Mouse (Mus musculus) ovary, postnatal 14 days (tissue): ENCODE results near the gene Gm37240.

Source experiments
- DNase-seq: peaks from one replicate; pipeline ENCODE4 v3.0.0; 2022; ENCODE audit warnings: low spot score

Gm37240 gene

GRCm38 (mm10) chr3:84642942-84643341, 1244.4 kb downstream of the Gm37240 start:
- no peak for DNase-seq

DNA sequence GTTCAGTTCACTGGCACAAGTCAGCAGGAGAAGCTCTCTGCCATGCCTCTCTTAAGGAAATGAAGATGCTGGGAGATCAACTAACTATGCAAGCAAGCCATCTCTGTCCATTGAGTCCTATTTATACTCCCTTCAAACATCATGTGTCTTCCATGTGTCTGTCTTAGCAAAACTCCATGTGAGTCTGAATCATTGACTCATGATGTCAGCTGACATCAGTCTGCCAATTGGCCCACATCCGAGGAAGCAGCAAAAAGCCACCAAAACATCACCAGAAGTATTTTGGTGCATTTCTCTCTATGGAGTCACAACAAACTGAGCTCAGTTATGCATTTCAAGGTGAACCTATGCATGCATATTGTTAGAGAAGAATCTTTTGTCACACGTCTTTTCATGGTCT, 1245.9 kb downstream of the Gm37240 start:
- DNase-seq = no peak

- no peak for DNase-seq
These were observed 1246.8 kb downstream of the Gm37240 start for GRCm38 (mm10) chr3:84640536-84640935.

GRCm38 (mm10) chr3:84639767-84640500, 1247.4 kb downstream of the Gm37240 start:
- no peak for DNase-seq

DNA sequence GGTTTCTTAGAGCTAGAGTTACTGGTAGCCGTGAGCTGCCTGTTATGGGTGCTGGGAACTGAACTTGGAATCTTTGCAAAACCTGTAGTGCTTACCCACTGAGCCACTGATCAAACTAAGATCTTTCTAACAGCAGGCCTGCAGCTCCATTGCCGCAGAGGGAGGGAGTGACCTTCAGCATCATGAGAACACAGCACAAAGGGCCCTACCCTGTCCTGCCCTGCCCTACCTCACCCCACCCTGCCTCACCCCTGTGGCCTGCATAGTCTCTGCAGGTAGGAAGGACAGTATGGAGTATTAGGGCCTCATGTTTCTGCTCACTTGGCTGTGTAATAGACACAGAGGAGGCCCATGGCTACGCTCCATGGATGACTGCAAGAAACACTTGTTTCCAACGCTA, 1248.5 kb downstream of the Gm37240 start:
- no peak for DNase-seq

DNA sequence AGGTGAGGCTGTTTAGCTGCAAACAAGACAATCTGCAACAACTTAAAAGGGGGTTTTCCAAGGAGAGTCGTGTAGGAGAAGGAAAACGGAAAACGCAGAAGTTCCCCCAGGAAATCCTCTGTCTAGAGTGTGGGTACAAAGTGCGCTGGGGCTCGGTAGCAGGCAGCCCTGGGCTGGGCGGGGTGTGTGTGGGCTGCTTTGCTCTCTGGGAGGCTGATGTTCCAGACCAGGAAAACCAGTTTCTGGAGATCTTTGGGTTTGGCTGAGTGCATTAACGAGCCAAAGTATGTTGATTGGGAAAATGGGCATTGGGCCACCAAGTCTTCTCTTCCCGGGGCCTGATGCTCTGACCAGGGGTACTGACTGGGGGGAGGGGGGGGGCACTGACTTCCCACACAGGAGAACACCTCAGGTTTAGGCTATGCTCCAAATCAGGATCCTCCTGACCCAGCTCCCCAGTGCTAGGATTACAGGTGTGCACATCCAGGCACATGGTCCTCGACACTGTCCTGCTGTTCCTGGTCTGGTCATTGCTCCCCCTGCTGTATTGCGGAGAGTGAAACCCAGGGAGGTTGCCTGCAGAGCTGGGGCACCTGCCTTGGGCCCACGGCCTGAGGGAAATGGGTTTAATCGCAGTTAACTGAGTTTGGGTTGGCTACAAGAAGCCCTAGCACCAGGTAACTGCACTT, 1249.3 kb downstream of the Gm37240 start:
- no peak for DNase-seq

GRCm38 (mm10) chr3:84637095-84637494, 1250.2 kb downstream of the Gm37240 start:
- no peak for DNase-seq

DNA sequence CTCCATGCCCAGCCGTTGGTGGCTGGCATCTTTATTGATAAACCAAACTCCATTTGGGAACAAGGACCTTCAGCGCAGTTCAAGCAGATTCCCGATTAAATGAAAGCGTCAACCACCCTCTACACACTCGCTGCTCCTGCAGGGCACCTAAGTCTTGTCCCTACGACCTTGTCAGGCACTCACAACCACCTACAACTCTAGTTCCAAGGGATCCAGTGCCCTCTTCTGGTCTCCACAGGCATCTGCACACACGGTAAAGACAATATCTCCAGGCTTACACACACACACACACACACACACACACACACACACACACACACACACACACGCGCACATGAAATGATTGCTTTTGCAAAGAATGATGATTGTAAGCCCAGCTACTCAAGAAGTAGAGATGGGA, 1255.7 kb downstream of the Gm37240 start:
- DNase-seq = no peak

DNA sequence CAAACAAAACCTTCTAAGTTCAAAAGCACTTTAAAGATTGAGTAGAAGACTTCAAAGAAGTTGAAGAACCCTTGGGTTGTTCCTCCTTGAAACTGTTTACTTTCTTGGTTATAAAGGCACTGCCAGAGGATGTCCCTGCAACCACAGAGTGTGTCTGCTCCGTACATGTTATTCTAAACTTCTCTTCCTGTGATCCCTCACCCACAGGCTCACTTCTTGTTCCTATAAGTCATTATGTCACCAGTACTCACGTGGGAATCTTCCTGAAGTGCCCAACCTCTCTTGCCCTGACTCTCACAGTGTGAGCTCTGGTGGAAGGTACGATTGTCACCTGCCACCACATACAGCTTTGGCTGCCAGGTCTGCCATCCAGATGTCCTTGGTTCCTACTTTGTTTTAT, 1265.3 kb downstream of the Gm37240 start:
- DNase-seq = no peak

DNA sequence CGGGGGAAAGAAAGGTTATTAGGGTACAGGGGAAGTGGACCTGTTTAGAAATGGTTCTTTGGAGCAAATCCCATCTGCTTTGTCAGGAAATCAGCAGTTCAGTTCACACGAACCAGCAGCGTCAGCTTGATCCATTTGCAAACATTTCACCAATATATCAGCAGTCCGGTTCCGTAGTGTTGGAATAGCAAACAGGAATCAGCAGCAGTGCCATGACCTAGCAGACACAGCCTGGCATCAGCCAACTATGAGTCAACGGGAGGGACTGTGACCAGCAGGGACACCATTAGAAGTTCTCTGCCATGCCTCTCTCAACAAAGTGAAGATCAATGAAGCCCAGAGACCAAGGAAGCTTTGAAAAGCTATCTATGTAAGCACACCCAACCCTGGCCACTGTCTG, 1267.6 kb downstream of the Gm37240 start:
- DNase-seq = no peak

DNA sequence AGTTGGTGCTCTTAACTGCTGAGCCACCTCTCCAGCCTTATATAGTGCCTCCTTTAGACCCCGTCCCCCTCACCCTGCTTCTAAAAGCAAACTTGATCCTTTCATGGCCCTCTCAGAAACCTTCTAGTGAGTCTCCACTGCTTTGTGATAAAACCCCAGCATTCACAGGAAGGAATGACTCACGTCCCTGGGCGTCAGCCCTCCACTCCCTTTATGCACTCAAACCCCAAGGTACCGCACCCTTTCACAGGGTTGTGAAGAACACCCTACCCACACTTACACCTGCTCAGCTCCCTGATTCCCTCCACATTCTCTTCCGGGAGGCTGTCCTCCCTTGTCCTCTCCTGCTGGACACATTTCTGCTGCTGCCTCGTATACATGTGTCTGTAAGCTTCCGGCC, 1268.3 kb downstream of the Gm37240 start:
- no peak for DNase-seq

DNA sequence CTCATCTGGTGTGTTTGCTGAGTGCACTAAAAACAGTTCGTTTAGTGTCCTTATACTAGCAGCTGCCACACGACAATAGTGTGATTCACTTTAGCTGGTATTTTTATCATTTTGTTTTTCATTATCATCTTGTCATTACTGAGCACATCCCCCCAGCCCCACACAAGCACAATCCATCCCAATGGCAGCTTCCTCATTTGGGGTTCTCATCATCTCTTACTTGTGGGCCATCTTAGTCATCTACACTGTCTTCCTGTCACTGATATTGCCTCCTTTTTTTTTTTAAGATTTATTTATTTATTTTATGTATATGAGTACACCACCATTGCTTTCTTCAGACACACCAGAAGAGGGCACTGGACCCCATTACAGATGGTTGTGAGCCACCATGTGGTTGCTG, 1268.7 kb downstream of the Gm37240 start:
- no peak for DNase-seq

GRCm38 (mm10) chr3:84615856-84616225, 1271.5 kb downstream of the Gm37240 start:
- DNase-seq = no peak

DNA sequence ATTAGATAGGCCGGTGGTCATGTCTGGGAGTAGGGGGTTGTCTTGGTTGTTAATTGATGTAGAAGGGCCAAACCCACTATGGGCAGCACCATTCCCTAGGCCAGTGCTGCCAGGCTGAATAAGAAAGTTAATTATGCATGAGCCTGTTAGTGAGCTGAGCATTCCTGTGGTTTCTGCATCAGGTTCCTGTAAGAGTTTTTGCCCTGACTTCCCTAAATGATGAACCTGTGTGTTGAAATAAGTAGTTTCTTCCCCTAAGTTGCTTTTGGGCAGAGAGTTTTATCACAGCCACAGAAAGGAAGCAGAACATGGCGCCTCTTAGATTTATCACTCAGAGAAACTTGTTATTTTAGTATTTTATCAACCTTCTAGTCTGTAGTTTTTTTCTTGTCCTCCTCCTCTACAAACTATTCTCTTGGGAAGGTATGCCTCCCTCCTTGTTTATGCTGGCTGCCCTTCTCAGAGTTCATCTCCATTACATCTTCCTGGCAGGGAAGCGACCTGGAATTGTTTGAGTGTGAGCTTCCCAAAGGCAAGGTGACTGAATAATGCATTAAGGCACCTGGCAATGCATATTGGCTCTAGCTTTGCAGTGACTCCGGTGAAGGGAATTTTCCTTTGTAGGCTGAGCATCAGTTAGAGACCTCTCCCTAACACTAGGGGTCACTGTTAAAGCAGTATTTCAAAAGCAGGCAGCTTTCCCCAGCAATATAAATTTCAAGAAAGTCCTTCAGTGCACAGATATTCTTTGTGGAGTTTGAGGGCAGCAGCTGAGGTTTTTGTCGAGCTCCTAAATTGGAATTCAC, 1272.1 kb downstream of the Gm37240 start:
- DNase-seq = no peak

- DNase-seq = no peak
These were observed 1277.1 kb downstream of the Gm37240 start for GRCm38 (mm10) chr3:84610183-84610710.

DNA sequence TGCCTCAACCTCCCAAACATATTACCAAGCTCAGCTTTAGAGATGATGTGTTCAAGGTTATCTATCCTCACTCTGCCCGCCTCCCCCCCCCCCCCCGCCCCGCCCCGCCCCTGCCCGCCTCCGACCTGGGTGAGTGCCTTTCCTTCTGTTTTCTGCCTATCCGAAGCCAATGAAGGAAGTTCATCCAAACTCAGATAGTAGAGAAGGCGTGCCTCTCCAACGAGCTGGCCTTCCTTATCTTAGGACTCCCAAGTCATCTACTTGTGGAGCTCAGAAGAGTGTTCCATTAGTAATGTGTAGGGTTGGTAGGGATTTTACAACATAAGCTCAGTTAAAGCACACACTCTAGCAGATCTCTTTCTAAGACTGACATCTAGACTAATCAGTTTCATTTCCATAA, 1284.1 kb downstream of the Gm37240 start:
- no peak for DNase-seq

DNA sequence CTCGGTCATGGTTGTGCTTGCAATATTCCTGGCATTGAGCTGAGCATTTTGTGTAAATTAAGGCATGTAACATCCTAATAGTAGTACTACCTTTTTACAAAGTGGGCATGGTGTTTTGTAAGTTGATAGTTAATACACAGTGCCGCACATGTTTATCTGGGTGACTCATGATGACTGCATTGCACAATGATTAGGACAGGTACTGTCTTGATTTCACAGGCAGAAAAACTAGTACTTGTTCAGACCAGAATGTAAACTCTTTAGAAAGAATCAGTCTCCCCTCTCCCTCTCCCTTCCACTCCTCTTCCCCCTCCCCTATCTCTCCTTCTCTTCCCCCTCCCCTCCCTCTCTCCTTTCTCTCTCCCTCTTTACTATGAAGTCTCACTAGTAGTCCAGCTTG, 1284.6 kb downstream of the Gm37240 start:
- no peak for DNase-seq

DNA sequence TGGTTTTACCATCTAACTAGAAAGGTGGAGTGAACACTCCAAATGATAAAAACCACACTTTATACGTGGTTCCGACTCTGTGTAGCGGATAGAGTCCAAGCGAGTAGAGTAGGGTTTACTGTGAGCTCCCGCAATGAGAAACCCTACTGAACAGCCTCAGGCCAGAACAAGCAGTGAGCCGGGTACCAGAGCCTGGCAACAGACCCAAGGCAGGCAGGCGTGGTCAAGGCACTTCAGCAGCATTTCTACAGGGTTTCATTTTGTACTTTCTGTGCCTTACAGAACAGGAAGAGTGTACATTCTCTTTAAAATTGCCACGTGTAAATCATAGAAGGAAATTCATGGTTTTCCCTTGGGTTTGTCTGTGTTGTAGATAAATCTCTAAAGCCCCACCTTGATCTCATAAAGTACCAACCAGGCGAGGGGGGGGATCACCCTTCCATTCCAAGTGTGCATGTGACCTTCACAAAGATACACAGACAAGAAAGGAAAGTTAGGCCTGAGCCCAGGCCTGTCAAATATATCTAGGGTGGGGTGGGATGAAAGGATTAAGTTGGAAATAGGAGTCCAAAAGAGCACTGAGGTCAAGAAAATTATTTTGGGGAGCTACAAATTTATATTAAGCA, 1285.3 kb downstream of the Gm37240 start:
- no peak for DNase-seq

DNA sequence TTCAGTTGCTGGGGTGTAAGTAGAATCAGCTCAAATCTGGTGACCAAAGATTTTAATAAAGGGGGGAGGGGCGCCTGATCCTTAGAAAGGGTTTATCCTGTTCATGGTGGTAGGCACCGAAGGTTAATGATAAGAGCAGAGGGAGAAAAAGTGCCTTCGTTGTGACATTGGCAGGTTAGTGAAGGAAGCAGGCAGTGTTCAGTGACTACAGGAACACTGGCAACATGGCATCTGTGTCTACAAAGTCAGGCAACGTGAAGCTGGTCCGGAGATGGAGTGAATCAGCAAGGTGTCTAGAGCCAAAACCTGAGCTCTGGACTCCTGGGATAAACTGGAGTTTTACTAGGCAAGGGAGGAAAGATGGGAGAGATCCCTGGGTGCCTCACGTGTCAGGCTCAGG, 1288.6 kb downstream of the Gm37240 start:
- DNase-seq = no peak

DNA sequence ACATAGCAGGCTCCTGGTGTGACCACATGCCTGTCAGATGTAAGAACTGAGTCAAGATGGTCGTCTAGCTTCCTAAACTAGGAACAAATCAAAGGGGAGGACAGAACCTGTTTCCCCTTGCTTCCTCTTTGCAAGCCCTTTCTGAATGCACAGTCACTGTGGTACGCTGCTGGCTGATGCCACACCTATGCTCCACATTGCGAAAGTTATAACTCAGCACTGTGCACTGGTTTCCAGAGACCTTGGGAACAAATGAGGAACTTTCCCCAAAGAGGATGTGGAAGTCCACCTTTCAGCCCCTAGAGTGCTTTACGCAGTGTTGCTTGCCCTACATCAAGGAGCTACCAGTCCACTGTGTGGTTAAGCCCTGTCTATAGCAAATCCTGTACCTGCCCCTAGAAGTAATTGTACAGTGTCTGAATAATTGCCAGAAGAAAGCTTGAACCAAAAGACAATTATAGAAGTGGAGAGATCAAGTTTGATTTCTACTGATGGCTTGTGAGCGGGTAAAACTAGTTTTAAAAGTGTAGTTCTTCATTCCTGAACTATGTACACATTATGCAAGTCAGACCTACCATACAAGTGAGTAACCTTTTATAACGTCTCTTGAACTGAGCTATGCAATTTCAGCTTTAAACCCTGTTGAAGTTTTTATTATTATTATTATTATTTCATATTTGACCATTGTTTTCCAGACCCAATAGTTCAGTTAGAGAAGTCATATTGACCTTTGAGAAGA, 1289.2 kb downstream of the Gm37240 start:
- no peak for DNase-seq

DNA sequence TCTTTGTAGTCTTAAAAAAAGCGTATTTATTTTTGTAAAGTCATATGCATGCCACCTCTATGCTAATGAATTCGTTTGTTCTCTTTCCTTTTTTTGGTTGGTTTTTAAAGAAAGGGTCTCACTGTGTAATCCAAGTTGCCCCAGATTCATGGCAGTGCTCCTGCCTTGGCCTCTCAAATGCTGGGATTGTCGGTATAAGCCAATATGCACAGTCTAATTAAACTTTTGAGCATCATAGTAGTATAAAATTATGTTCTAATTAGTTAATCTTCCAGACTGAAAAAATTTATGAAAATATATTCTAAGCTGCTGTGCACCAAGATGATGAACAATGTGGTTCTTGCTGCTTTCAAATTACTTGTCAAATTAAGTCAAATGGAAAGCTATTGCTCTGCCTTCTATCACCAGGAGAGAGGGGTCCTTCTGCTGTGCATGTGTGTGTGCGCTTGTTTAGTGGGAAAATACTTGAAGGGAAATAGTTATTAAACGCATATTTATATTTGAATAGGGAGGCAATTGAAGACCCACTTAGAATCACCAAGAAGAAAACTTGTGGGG, 1291.6 kb downstream of the Gm37240 start:
- DNase-seq = no peak
